Mouse (Mus musculus): Measurements from ENCODE around the gene 4930519G04Rik. TPM values are rescaled to one million over a fixed set of nuclear protein-coding genes. Genes with fewer than 3 reads are reported as not detected.
"Not testable (repeated sequence)": the region's sequence is repeated elsewhere in the genome, so short reads cannot be mapped to it uniquely, and the experiment has no call there.

4930519G04Rik gene
- total RNA-seq, 2 experiments from 2014 or later = not detected

GRCm38 (mm10) chr5:114896688-114897373 is 43.4 kb downstream of the 4930519G04Rik start, which contains the start of gene Oasl2:
Gene Oasl2 (plus strand): TSS chr5:114896936.
- intact Hi-C loops (cut with DNase I; ENCODE audit: low total_unique reads) = no loop called here

GRCm38 (mm10) chr5:114897374-114897793 is 43.9 kb downstream of the 4930519G04Rik start:
- intact Hi-C loops (cut with DNase I; ENCODE audit: low total_unique reads) = no loop called here
- DNase-seq = peak; percentile 22

More at GRCm38 (mm10) chr5:114896688-114897373, 43.4 kb downstream of the 4930519G04Rik start, which contains the start of gene Oasl2:
- DNase-seq = no peak

- DNase-seq = no peak
- intact Hi-C loops (cut with DNase I; ENCODE audit: low total_unique reads) = no loop called here
These were observed 45.4 kb downstream of the 4930519G04Rik start for GRCm38 (mm10) chr5:114898857-114899256.

DNA sequence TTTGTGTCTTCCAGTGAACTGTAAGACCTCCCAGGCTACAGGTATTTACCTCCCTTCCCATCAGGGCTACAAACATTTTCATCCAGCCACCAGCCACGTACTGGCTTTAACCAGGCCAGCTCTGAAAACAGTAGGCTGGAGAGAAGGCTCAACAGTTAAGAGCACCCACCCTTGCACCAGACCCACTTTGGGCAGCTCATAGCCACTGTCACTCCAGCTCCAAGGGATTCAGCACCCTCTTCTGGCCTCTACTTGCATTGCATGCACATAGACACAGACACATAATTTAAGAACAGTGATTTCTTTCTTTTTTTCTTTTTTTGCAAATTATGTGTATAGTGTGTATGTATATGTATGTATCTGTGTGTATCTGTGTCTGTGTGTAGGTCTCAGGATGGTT is 48.9 kb downstream of the 4930519G04Rik start:
- DNase-seq = peak; percentile 15
- intact Hi-C loops (cut with DNase I; ENCODE audit: low total_unique reads) = no loop called here

- intact Hi-C loops (cut with DNase I; ENCODE audit: low total_unique reads) = no loop called here
- no peak for DNase-seq
These were observed 55.3 kb downstream of the 4930519G04Rik start for GRCm38 (mm10) chr5:114908598-114909305.

- no peak for DNase-seq
- intact Hi-C loops (cut with DNase I; ENCODE audit: low total_unique reads) = no loop called here
These were observed 60.2 kb downstream of the 4930519G04Rik start for GRCm38 (mm10) chr5:114913686-114914085.

GRCm38 (mm10) chr5:114914855-114915254 is 61.4 kb downstream of the 4930519G04Rik start:
- intact Hi-C loops (cut with DNase I; ENCODE audit: low total_unique reads) = no loop called here
- DNase-seq = no peak

- no peak for DNase-seq
These were observed 62.4 kb downstream of the 4930519G04Rik start for GRCm38 (mm10) chr5:114915854-114916253.

GRCm38 (mm10) chr5:114916777-114917176 is 63.3 kb downstream of the 4930519G04Rik start:
- intact Hi-C loops (cut with DNase I; ENCODE audit: low total_unique reads) = no loop called here
- DNase-seq = peak; percentile 9

More at GRCm38 (mm10) chr5:114915854-114916253, 62.4 kb downstream of the 4930519G04Rik start:
- intact Hi-C loops (cut with DNase I; ENCODE audit: low total_unique reads) = no loop called here

- DNase-seq; intact Hi-C loops (cut with DNase I; ENCODE audit: low total_unique reads): not testable (repeated sequence)
These were observed 63.9 kb downstream of the 4930519G04Rik start for GRCm38 (mm10) chr5:114917357-114917756.

GRCm38 (mm10) chr5:114921551-114922365 is 68.3 kb downstream of the 4930519G04Rik start:
- intact Hi-C loops (cut with DNase I; ENCODE audit: low total_unique reads) = no loop called here
- no peak for DNase-seq

GRCm38 (mm10) chr5:114922366-114922731 is 68.9 kb downstream of the 4930519G04Rik start:
- DNase-seq = no peak
- intact Hi-C loops (cut with DNase I; ENCODE audit: low total_unique reads) = no loop called here

DNA sequence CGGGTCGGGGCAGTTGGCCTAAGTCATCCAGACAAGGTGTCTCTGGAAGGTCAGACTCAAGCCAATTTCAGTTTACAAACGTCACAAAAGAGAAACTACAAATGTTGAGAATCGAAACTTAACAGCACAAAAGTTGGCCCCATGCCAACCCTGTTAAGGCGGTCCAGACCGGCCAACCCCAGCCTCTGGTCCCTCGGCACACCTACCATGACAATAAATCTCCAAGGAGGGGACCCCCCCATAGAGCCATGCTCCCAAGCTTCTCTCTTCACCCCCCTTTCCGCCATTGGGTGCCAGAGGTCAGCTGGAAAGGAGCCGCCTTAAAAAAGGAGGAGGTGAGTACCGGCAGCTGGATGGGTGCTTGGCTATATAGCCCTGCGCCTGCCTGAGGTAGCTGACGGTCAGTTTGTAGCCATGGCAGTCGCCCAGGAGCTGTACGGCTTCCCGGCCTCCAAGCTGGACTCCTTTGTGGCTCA is 69.6 kb downstream of the 4930519G04Rik start, which contains the start of gene Oasl1:
TSS of gene Oasl1 (plus strand) at position 243 of the 476 bp plus-strand sequence.
- intact Hi-C loops (cut with DNase I; ENCODE audit: low total_unique reads) = no loop called here
- DNase-seq = peak; percentile 43

DNA sequence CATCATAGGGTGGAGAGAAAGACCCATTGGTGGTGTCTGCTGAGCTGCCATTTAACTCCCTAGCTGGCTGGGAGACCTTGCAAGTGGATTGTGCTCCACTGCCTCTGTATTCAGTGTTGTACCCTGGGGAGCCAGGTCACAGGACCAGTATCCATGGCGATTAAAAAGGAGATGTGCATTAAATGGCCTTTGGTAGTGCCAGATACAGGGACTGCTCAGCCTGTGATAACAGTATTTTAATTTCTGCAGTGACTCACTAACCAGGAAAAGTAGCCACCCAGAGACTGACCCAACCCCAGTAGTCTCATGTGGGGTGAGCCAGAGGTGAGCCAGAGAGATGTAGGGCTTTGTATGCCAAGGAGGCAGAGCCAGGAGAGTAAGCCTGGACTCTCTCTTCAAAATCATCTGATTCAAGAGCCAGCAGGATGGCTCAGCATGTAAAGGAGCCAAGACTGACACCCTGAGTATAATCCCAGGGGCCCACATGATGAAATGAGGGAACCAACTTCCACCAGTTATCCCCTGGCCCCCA is 72.8 kb downstream of the 4930519G04Rik start:
- no peak for DNase-seq
- intact Hi-C loops (cut with DNase I; ENCODE audit: low total_unique reads) = no loop called here

DNA sequence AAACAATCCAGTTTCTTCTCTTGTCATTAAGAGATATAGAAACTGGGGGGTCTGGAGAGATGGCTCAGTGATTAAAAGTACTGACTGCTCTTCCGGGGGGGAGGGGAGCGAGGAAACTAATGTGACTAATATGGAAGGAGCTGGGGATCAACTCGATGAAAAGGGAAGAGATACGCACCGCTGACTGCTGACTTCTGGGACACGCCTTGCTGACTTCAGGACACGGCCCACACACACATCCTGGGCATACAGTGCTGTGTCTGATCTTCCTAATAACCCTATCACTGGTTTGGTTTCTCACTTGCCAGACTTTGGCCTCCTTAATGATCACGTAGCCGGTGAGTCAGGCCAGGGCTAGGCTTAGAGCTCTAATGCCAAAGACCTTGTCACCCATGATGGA is 73.3 kb downstream of the 4930519G04Rik start:
- no peak for DNase-seq
- intact Hi-C loops (cut with DNase I; ENCODE audit: low total_unique reads) = no loop called here

- DNase-seq = no peak
- intact Hi-C loops (cut with DNase I; ENCODE audit: low total_unique reads) = no loop called here
These were observed 78.2 kb downstream of the 4930519G04Rik start for GRCm38 (mm10) chr5:114931626-114932025.

DNA sequence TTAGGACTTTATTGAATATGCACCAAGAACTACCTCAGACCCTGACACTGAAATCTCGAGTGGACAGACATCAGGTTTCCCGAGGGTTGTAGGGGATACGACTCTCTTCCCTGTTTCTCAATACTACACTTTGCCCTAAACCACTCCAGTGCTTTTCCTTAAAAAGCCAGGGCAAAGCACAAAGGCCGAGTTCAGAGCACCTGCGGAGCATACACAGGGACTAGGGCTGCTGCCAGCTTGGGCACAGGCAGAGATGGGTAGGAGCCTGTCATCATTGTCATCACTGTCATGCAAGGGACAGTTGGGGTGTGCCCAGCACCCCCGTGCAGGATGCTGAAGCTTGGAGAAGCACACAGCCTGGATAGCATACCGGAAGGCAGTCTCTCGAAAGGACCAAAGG is 79.7 kb downstream of the 4930519G04Rik start:
- no peak for DNase-seq
- intact Hi-C loops (cut with DNase I; ENCODE audit: low total_unique reads) = no loop called here
